Mouse (Mus musculus): Measurements from ENCODE around the gene Jmjd7. TPM values are rescaled to one million over a fixed set of nuclear protein-coding genes. Genes with fewer than 3 reads are reported as not detected.

Gene Jmjd7
- total RNA-seq, 1 experiment = 7.2 TPM

DNA sequence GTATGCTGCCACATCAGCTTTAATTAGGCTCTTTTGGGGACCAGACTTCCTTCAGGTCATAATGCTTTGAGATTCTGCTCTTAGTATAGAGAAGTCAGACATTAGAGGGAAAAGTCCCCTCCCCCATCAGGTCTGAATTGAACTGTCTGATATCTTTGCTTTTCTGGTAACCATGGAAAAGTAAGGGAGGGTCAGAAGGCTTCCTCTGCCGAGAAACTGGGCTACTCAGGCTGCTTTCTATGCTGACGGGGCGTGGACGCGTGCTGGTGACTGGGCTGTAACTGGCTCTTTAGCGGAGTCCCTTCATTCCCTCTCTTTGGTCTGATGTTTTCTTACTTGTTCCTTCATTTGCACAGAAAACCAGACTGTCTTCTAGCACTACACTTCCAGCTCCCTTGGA lies 40.9 kb upstream of the Jmjd7 start:
- Histone ChIP-seq H3K9me3 (ENCODE audit: control insufficient read depth, insufficient read depth, low read depth, low read length) (no peaks in the 10 kb centered on the region), H3K4me1 (ENCODE audit: control insufficient read depth in 2 of 2, insufficient read depth in 2 of 2, low read length in 2 of 2, poor library complexity in 1 of 2) (peaks cover 3% of the 10 kb centered on the region in 2 experiments; a peak in 1 of 4 replicates), H3K4me3 (ENCODE audit: insufficient read depth in 1 of 2, low read depth in 1 of 2, low read length in 2 of 2, poor library complexity in 1 of 2, severe bottlenecking in 1 of 2) (no peak overlapping the region), H3K27ac (ENCODE audit: insufficient read depth, low read depth, low read length, poor library complexity, severe bottlenecking) (no peak overlapping the region), H3K36me3 (ENCODE audit: control insufficient read depth, insufficient read depth, low read length, poor library complexity, severe bottlenecking) (no peaks in the 10 kb centered on the region), H3K9ac (ENCODE audit: insufficient read depth, low read depth, low read length, poor library complexity, severe bottlenecking) (0 out of 2 replicates have a peak overlapping the region, but pooled peaks have one; percentile 2)
- no peak for TF ChIP-seq HCFC1 (IDR thresholded peaks at IDR 0.05; ENCODE audit: borderline replicate concordance, insufficient read depth, low read length)
- TF ChIP-seq ZNF384 (IDR thresholded peaks at IDR 0.05; ENCODE audit: low read depth, low read length) = no peak
- no peak for TF ChIP-seq ZC3H11A (IDR thresholded peaks at IDR 0.05; ENCODE audit: borderline replicate concordance, low read depth, low read length)
- TF ChIP-seq CHD2 (IDR thresholded peaks at IDR 0.05; ENCODE audit: low read depth, low read length) = no peak
- TF ChIP-seq MAFK (IDR thresholded peaks at IDR 0.05; ENCODE audit: insufficient read depth, low read depth, low read length) = no peak
- in situ Hi-C loops (cut with MboI; ENCODE audit: low sequenced_read_pairs in 2 of 2, unreplicated experiment in 2 of 2) = no loop called here
- DNase-seq (ENCODE audit: low read depth, low spot score) = no peak

GRCm38 (mm10) chr2:119987441-119987840 lies 39.8 kb upstream of the Jmjd7 start:
- in situ Hi-C loops (cut with MboI; ENCODE audit: low sequenced_read_pairs in 2 of 2, unreplicated experiment in 2 of 2) = no loop called here
- Histone ChIP-seq H3K4me1 (ENCODE audit: control insufficient read depth in 2 of 2, insufficient read depth in 2 of 2, low read length in 2 of 2, poor library complexity in 1 of 2) (peaks cover 3 to 5% of the 10 kb centered on the region in 2 experiments; a peak in 1 of 4 replicates), H3K9me3 (ENCODE audit: control insufficient read depth, insufficient read depth, low read depth, low read length) (no peaks in the 10 kb centered on the region), H3K4me3 (ENCODE audit: insufficient read depth in 1 of 2, low read depth in 1 of 2, low read length in 2 of 2, poor library complexity in 1 of 2, severe bottlenecking in 1 of 2) (no peak overlapping the region), H3K9ac (ENCODE audit: insufficient read depth, low read depth, low read length, poor library complexity, severe bottlenecking) (no peak overlapping the region), H3K27ac (ENCODE audit: insufficient read depth, low read depth, low read length, poor library complexity, severe bottlenecking) (no peak overlapping the region), H3K36me3 (ENCODE audit: control insufficient read depth, insufficient read depth, low read length, poor library complexity, severe bottlenecking) (peaks cover 1% of the 10 kb centered on the region; the same call in 1 of the 2 replicates)
- TF ChIP-seq CHD2 (IDR thresholded peaks at IDR 0.05; ENCODE audit: low read depth, low read length) = no peak
- no peak for TF ChIP-seq ZNF384 (IDR thresholded peaks at IDR 0.05; ENCODE audit: low read depth, low read length)
- TF ChIP-seq ZC3H11A (IDR thresholded peaks at IDR 0.05; ENCODE audit: borderline replicate concordance, low read depth, low read length) = no peak
- no peak for TF ChIP-seq MAFK (IDR thresholded peaks at IDR 0.05; ENCODE audit: insufficient read depth, low read depth, low read length)
- TF ChIP-seq HCFC1 (IDR thresholded peaks at IDR 0.05; ENCODE audit: borderline replicate concordance, insufficient read depth, low read length) = no peak
- no peak for DNase-seq (ENCODE audit: low read depth, low spot score)

DNA sequence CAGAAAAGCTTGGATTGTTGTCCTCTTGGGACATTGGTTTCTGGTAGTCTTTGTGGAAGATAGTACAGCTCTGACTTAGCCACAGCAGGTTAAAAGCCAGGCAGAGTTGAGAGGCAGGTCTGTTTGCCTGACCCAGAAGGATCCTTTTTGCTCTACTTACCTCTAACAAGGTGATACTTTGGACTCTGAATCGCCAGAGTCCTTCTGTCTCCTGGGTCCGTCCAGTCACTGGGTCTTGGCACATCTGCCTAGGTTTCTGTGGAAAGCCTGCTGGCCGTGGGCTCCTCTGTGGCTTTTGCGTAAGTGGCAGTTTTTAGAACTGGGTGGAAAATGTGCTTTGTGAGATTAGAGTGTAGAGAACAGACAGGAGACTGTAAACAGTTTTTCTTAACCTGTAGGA lies 38.3 kb upstream of the Jmjd7 start:
- in situ Hi-C loops (cut with MboI; ENCODE audit: low sequenced_read_pairs in 2 of 2, unreplicated experiment in 2 of 2) = no loop called here
- Histone ChIP-seq H3K36me3 (ENCODE audit: control insufficient read depth, insufficient read depth, low read length, poor library complexity, severe bottlenecking) (peaks cover 2% of the 10 kb centered on the region; the same call in 1 of the 2 replicates), H3K9ac (ENCODE audit: insufficient read depth, low read depth, low read length, poor library complexity, severe bottlenecking) (no peak overlapping the region), H3K9me3 (ENCODE audit: control insufficient read depth, insufficient read depth, low read depth, low read length) (no peaks in the 10 kb centered on the region), H3K4me3 (ENCODE audit: insufficient read depth in 1 of 2, low read depth in 1 of 2, low read length in 2 of 2, poor library complexity in 1 of 2, severe bottlenecking in 1 of 2) (no peak overlapping the region), H3K27ac (ENCODE audit: insufficient read depth, low read depth, low read length, poor library complexity, severe bottlenecking) (no peak overlapping the region), H3K4me1 (ENCODE audit: control insufficient read depth in 2 of 2, insufficient read depth in 2 of 2, low read length in 2 of 2, poor library complexity in 1 of 2) (peaks cover 3 to 6% of the 10 kb centered on the region in 2 experiments; a peak in 1 of 4 replicates)
- TF ChIP-seq MAFK (IDR thresholded peaks at IDR 0.05; ENCODE audit: insufficient read depth, low read depth, low read length) (no peak), CHD2 (IDR thresholded peaks at IDR 0.05; ENCODE audit: low read depth, low read length) (no peak), HCFC1 (IDR thresholded peaks at IDR 0.05; ENCODE audit: borderline replicate concordance, insufficient read depth, low read length) (no peak), ZC3H11A (IDR thresholded peaks at IDR 0.05; ENCODE audit: borderline replicate concordance, low read depth, low read length) (no peak), ZNF384 (IDR thresholded peaks at IDR 0.05; ENCODE audit: low read depth, low read length) (no peak)
- DNase-seq (ENCODE audit: low read depth, low spot score) = no peak

GRCm38 (mm10) chr2:119990881-119991280 lies 36.4 kb upstream of the Jmjd7 start:
- Histone ChIP-seq H3K4me1 (ENCODE audit: control insufficient read depth in 2 of 2, insufficient read depth in 2 of 2, low read length in 2 of 2, poor library complexity in 1 of 2) (peaks cover 2 to 6% of the 10 kb centered on the region in 2 experiments; a peak in 1 of 4 replicates), H3K9me3 (ENCODE audit: control insufficient read depth, insufficient read depth, low read depth, low read length) (no peaks in the 10 kb centered on the region), H3K27ac (ENCODE audit: insufficient read depth, low read depth, low read length, poor library complexity, severe bottlenecking) (no peak overlapping the region), H3K4me3 (ENCODE audit: insufficient read depth in 1 of 2, low read depth in 1 of 2, low read length in 2 of 2, poor library complexity in 1 of 2, severe bottlenecking in 1 of 2) (no peak overlapping the region), H3K36me3 (ENCODE audit: control insufficient read depth, insufficient read depth, low read length, poor library complexity, severe bottlenecking) (peaks cover 2% of the 10 kb centered on the region; the same call in 1 of the 2 replicates), H3K9ac (ENCODE audit: insufficient read depth, low read depth, low read length, poor library complexity, severe bottlenecking) (no peak overlapping the region)
- DNase-seq (ENCODE audit: low read depth, low spot score) = no peak
- no peak for TF ChIP-seq MAFK (IDR thresholded peaks at IDR 0.05; ENCODE audit: insufficient read depth, low read depth, low read length)
- TF ChIP-seq CHD2 (IDR thresholded peaks at IDR 0.05; ENCODE audit: low read depth, low read length) = no peak
- no peak for TF ChIP-seq ZC3H11A (IDR thresholded peaks at IDR 0.05; ENCODE audit: borderline replicate concordance, low read depth, low read length)
- no peak for TF ChIP-seq ZNF384 (IDR thresholded peaks at IDR 0.05; ENCODE audit: low read depth, low read length)
- no peak for TF ChIP-seq HCFC1 (IDR thresholded peaks at IDR 0.05; ENCODE audit: borderline replicate concordance, insufficient read depth, low read length)
- in situ Hi-C loops (cut with MboI; ENCODE audit: low sequenced_read_pairs in 2 of 2, unreplicated experiment in 2 of 2) = no loop called here

Data from ES-E14 (cell line).